Mouse (Mus musculus) G1E (cell line): ENCODE measurements around the gene Atp1a1.

Experiments
- CTCF ChIP-seq: IDR thresholded peaks from 2 replicates; pipeline ENCODE4 v1.5.1; 2012; ENCODE audit warnings: low read depth, low read length, inconsistent platforms, mixed read lengths
- GATA1 ChIP-seq: IDR thresholded peaks from 2 replicates; pipeline ENCODE4 v1.6.1; 2012; ENCODE audit warnings: borderline replicate concordance, low read length, inconsistent platforms, mixed read lengths
- GATA2 ChIP-seq: IDR thresholded peaks from 2 replicates; pipeline ENCODE4 v1.6.1; 2012; ENCODE audit warnings: low read depth, low read length, inconsistent platforms, borderline replicate concordance
- POLR2AphosphoS5 ChIP-seq: IDR thresholded peaks from 2 replicates; pipeline ENCODE4 v1.6.1; 2012; ENCODE audit warnings: low read depth, low read length, inconsistent platforms; ENCODE audit not compliant: insufficient replicate concordance
- TAL1 ChIP-seq: conservative IDR thresholded peaks from 2 replicates; pipeline ENCODE4 v1.6.1; 2012; ENCODE audit warnings: low read depth, low read length, inconsistent platforms, mixed read lengths

- TF ChIP-seq CTCF (no peak), GATA1 (no peak), TAL1 (no peak), POLR2AphosphoS5 (no peak), GATA2 (no peak)
Observed at GRCm38 (mm10) chr3:101556712-101557111, 47.8 kb downstream of the Atp1a1 start.
